Comparison of ENCODE assay signal across 8 mouse cellular contexts in the genomic region with DNA sequence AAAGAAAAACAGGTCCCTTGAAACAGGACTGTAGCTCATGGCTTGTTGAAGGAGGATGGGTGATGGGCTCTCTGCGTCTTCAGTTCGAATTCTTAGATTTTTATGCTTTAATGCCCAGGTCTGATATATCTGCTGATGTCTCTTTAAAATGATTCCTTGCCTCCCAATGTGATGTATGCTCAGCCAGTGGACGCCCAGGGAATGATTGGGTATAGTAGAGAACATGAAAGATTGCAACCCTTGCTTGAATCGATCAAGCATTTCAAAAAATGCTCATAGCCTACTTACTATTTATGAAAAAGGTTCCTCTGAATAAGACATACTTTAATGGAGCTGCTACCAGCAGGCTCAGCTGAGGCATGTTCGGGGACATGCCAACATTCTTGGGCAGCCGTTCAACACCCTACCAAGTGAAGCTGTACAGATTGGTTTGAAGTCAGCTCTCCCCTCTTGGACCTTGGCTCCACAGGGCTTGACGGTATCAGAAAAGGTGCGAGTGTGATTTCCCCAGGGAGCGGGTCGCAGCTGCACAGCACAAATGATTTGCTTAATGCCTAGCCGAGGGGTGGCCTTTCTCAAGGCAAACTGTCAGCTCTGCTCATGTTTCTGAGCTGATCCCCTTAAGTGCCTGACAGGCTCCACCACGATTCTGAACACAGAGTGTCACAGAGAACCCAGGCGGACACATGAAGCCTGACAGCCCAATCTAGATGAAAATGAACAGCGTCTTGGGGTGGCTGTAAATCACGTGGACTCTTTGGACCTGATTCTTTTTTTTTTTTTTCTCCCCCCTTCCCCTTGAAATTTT.
DNase-seq lines count a peak whose midpoint lies in the region; ATAC-seq and TF ChIP-seq lines count a peak whose summit lies in the region.

No protein-coding gene starts in this region.

- ATAC-seq in embryonic facial prominence, embryonic 12.5 days (ENCODE audit: insufficient number of reproducible peaks, insufficient read depth, low FRiP score, low TSS enrichment): peak; percentile 49; the same call in 1 of the 2 replicates
- ATAC-seq in heart, embryonic 12.5 days (ENCODE audit: insufficient number of reproducible peaks, low FRiP score): peak; percentile 59
- ATAC-seq in kidney, embryonic 16.5 days (ENCODE audit: low FRiP score, low TSS enrichment): no peak
- ATAC-seq in liver, embryonic 14.5 days (ENCODE audit: insufficient read depth): no peak
- ATAC-seq in megakaryocyte-erythroid progenitor cell, adult 5-6 weeks (replicated peaks; ENCODE audit: low FRiP score, low TSS enrichment, poor library complexity, severe bottlenecking): no peak

- peaks cover 22% of the 10 kb centered on the region for H3K4me1 ChIP-seq in embryonic facial prominence, embryonic 12.5 days
- 0 out of 2 replicates have a peak, but pooled peaks cover 5% of the 10 kb centered on the region for H3K4me1 ChIP-seq in heart, embryonic 12.5 days (replicated peaks)
- H3K4me1 ChIP-seq in kidney, embryonic 16.5 days (ENCODE audit: insufficient read depth, low read length): peaks cover 16% of the 10 kb centered on the region
- no peaks in the 10 kb centered on the region for H3K4me1 ChIP-seq in liver, embryonic 14.5 days (replicated peaks; ENCODE audit: control insufficient read depth in 2 of 2, insufficient read depth in 2 of 2, low read length in 1 of 2)

- no peak for TF ChIP-seq CTCF in liver, embryonic 14.5 days (IDR thresholded peaks at IDR 0.05; ENCODE audit: low read depth)

- no peak for TF ChIP-seq EP300 in liver, embryonic 14.5 days (IDR thresholded peaks at IDR 0.05; ENCODE audit: low read depth)

- 0 out of 2 replicates have a peak overlapping the region, but pooled peaks have one; percentile 12 for H3K27ac ChIP-seq in embryonic facial prominence, embryonic 12.5 days
- peak overlapping the region; percentile 80 for H3K27ac ChIP-seq in heart, embryonic 12.5 days (ENCODE audit: poor library complexity, severe bottlenecking)
- 0 out of 2 replicates have a peak overlapping the region, but pooled peaks have one; percentile 31 for H3K27ac ChIP-seq in kidney, embryonic 16.5 days (ENCODE audit: low read length)
- H3K27ac ChIP-seq in liver, embryonic 14.5 days: no peak overlapping the region

- H3K4me3 ChIP-seq in embryonic facial prominence, embryonic 12.5 days: peak overlapping the region; percentile 48
- H3K4me3 ChIP-seq in heart, embryonic 12.5 days: peak overlapping the region; percentile 67
- H3K4me3 ChIP-seq in kidney, embryonic 16.5 days (ENCODE audit: low read length): peak overlapping the region; percentile 63
- no peak overlapping the region for H3K4me3 ChIP-seq in liver, embryonic 14.5 days (ENCODE audit: insufficient read depth in 1 of 2, low read depth in 2 of 2, low read length in 2 of 2)

- 34% methylated on average over 15 of the region's 15 CpGs for WGBS in embryonic facial prominence, embryonic 12.5 days
- WGBS in heart, embryonic 12.5 days: 27% methylated on average over 15 of the region's 15 CpGs
- WGBS in kidney, embryonic 16.5 days: 20% methylated on average over 15 of the region's 15 CpGs
- WGBS in liver, embryonic 14.5 days (ENCODE audit: insufficient replicate concordance): 55% methylated on average over 15 of the region's 15 CpGs

- no peaks in the 10 kb centered on the region for H3K27me3 ChIP-seq in embryonic facial prominence, embryonic 12.5 days
- no peaks in the 10 kb centered on the region for H3K27me3 ChIP-seq in heart, embryonic 12.5 days (replicated peaks)
- no peaks in the 10 kb centered on the region for H3K27me3 ChIP-seq in kidney, embryonic 16.5 days (ENCODE audit: insufficient read depth, low read length)
- no peaks in the 10 kb centered on the region for H3K27me3 ChIP-seq in liver, embryonic 14.5 days (ENCODE audit: control insufficient read depth, insufficient read depth, low read length)

- DNase-seq in embryo, embryonic 10 days (ENCODE audit: low spot score): peak; percentile 61
- no peak for DNase-seq in embryo, embryonic 9.5 days (ENCODE audit: extremely low spot score)
- no peak for DNase-seq in liver, embryonic 14.5 days (ENCODE audit: low read depth in 3 of 3, low spot score in 3 of 3)
- peak; percentile 57 for DNase-seq in right cerebral cortex, postnatal 4 days

- peak overlapping the region; percentile 58; the same call in 1 of the 2 replicates for H3K9ac ChIP-seq in embryonic facial prominence, embryonic 12.5 days
- peak overlapping the region; percentile 60 for H3K9ac ChIP-seq in heart, embryonic 12.5 days
- H3K9ac ChIP-seq in kidney, embryonic 16.5 days (replicated peaks; ENCODE audit: low read length): peak overlapping the region; percentile 67
- no peak overlapping the region for H3K9ac ChIP-seq in liver, embryonic 14.5 days (replicated peaks)

- H3K9me3 ChIP-seq in embryonic facial prominence, embryonic 12.5 days: no peaks in the 10 kb centered on the region
- peaks cover 4% of the 10 kb centered on the region; the same call in 1 of the 2 replicates for H3K9me3 ChIP-seq in heart, embryonic 12.5 days (replicated peaks)
- no peaks in the 10 kb centered on the region for H3K9me3 ChIP-seq in kidney, embryonic 16.5 days (ENCODE audit: low read length)
- H3K9me3 ChIP-seq in liver, embryonic 14.5 days (ENCODE audit: control insufficient read depth, low read length): no peaks in the 10 kb centered on the region

- H3K4me2 ChIP-seq in embryonic facial prominence, embryonic 12.5 days (replicated peaks): peak overlapping the region; percentile 73
- peak overlapping the region; percentile 73 for H3K4me2 ChIP-seq in heart, embryonic 12.5 days
- H3K4me2 ChIP-seq in kidney, embryonic 16.5 days (replicated peaks; ENCODE audit: low read depth, low read length): peak overlapping the region; percentile 61
- H3K4me2 ChIP-seq in liver, embryonic 14.5 days (ENCODE audit: low read depth): peak overlapping the region; percentile 38

- H3K36me3 ChIP-seq in embryonic facial prominence, embryonic 12.5 days: no peaks in the 10 kb centered on the region
- no peaks in the 10 kb centered on the region for H3K36me3 ChIP-seq in heart, embryonic 12.5 days
- H3K36me3 ChIP-seq in kidney, embryonic 16.5 days (ENCODE audit: insufficient read depth, low read length): no peaks in the 10 kb centered on the region
- no peaks in the 10 kb centered on the region for H3K36me3 ChIP-seq in liver, embryonic 14.5 days (replicated peaks; ENCODE audit: control insufficient read depth, insufficient read depth, low read depth)

Comparison
In these comparisons a context has a peak if more than half of its experiments do, and no peak if none do; other contexts are left out.
1. DNase-seq: peak in embryo, embryonic 10 days (single experiment) and right cerebral cortex, postnatal 4 days (single experiment); none in embryo, embryonic 9.5 days (single experiment) and liver, embryonic 14.5 days (0 of 3).
2. ATAC-seq: peak in embryonic facial prominence, embryonic 12.5 days (single experiment) and heart, embryonic 12.5 days (single experiment); none in kidney, embryonic 16.5 days (single experiment), liver, embryonic 14.5 days (single experiment) and megakaryocyte-erythroid progenitor cell, adult 5-6 weeks (single experiment).
3. H3K4me3 ChIP-seq: peak in embryonic facial prominence, embryonic 12.5 days (single experiment), heart, embryonic 12.5 days (single experiment) and kidney, embryonic 16.5 days (single experiment); none in liver, embryonic 14.5 days (0 of 2).
4. Peak in every context shown above with its lines, with median percentiles within 50 percentile points of each other: H3K4me2 ChIP-seq.